Mouse (Mus musculus) ES-E14 (cell line): ENCODE data around the gene Cplx3.

Experiments
- CHD2 ChIP-seq: IDR thresholded peaks from 2 replicates; pipeline ENCODE4 v1.6.1; 2014; ENCODE audit warnings: mild to moderate bottlenecking, low read depth, low read length, inconsistent platforms
- ZNF384 ChIP-seq: IDR thresholded peaks from 2 replicates; pipeline ENCODE4 v1.6.1; 2012; ENCODE audit warnings: low read depth, low read length, inconsistent platforms

DNA sequence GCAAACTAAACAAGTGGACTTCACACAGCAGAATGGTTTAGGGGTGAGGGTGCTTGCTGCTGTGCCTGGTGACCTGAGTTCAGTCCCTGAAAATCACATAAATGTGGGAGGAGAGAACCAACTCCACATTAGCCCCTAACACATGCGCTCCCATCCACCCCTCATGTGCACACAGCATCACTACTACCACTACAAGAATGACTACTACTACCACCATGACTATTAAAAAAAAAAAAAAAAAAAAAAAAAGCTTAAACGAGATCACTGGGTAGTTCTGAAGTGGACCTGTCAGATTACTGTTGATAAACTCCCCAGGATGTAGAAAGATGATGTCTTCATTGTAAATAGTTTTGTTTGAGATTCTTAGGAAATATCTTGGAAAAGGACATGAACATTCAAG, 46.5 kb downstream of the Cplx3 start:
- TF ChIP-seq ZNF384 (no peak), CHD2 (no peak)
